Mouse (Mus musculus) gastrocnemius, postnatal 36 days (tissue): ENCODE data around the gene Adam12. TPM values are rescaled to one million over a fixed set of nuclear protein-coding genes. Genes with fewer than 3 reads are reported as not detected.

Experiments
- DNase-seq, 2 experiments: peaks; one replicate each; pipeline ENCODE4 v3.0.0; 2022
- intact Hi-C: fragments of 180-260 bp; cut with DNase I; formaldehyde crosslinking; loops from one replicate; pipeline ENCODE4 v1.15.1; 2025
- total RNA-seq, 2 experiments: library from RNA; stranded (reverse); gene quantifications; 2 replicates each; pipeline ENCODE4 v1.2.3; 2021

Gene Adam12
- total RNA-seq, 2 experiments from 2014 or later = 0.82 to 1.8 TPM

GRCm38 (mm10) chr7:134227101-134227500 is 4.8 kb downstream of the Adam12 start:
- intact Hi-C loops = no loop called here

GRCm38 (mm10) chr7:134226231-134226630 is 5.7 kb downstream of the Adam12 start:
- DNase-seq = no peak
- intact Hi-C loops = no loop called here

More at GRCm38 (mm10) chr7:134227101-134227500, 4.8 kb downstream of the Adam12 start:
- DNase-seq = no peak

GRCm38 (mm10) chr7:134224741-134225612 is 7.0 kb downstream of the Adam12 start:
- intact Hi-C loops = loop anchor here (1.0 to 5.0 kb wide), 2 partner anchors 268 to 369 kb away; no protein-coding TSS in a partner anchor
- DNase-seq = peak; percentile 42 to 54

DNA sequence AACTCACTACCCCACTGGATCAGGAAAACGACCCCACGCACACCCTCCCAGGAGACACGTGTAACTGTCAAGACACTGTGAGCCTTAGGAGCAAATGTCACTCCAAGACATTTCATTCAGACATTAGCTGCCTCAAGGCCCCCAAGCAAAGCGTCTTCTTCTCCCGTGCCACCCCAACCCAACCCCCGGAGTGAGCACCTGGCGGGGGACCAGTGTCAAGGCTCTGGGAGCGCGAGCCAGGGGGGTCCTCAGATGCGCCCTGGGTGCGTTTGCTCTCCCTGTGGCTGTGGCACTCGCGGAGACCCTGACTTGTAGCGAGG is 7.6 kb downstream of the Adam12 start:
- intact Hi-C loops = loop anchor here (1.0 to 5.0 kb wide), 2 partner anchors 267 to 368 kb away; no protein-coding TSS in a partner anchor

DNA sequence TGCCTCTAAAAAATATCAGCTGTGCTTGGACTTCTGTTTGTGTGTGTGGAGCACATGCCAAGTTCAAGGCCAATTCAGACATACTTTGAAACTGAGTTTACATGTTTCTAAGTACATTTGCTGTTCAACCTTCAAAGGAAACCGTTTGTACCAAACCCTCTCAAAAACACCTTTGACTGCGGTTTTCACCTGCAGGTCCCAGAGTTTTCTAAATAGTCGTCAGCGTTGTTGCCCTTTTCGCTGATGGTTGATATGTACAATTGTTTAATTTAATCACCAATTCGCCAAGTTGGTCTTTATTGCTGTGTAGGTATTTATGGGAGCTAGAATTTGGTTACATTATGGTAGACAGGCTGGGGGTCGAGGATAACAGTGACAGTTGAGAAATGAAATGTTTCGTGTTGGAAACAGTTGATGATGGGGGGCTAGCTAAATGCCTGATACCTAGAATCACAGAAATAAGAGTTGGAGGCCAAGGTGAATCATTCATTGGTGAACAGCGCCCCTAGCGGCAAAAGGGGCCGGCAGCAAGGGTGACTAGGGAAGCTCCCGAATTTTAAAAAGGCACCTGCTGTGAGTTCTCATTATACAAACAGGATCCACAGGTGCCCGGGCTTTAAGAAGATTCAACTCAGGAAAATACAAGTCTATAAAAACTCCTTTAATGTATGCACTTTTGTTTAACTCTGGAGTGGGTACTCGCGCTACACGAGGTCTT is 8.3 kb downstream of the Adam12 start:
- peak; percentile 66 to 75 for DNase-seq
- intact Hi-C loops = loop anchor here (1.0 to 5.0 kb wide), 2 partner anchors 266 to 367 kb away; no protein-coding TSS in a partner anchor

More for the DNA sequence above, 7.6 kb downstream of the Adam12 start:
- no peak for DNase-seq

- DNase-seq = peak; percentile 47 to 50
- intact Hi-C loops = no loop called here
Observed at GRCm38 (mm10) chr7:134207956-134208355, 24.0 kb downstream of the Adam12 start.

- intact Hi-C loops = no loop called here
- DNase-seq = no peak
Observed at GRCm38 (mm10) chr7:134193089-134193488, 38.9 kb downstream of the Adam12 start.

DNA sequence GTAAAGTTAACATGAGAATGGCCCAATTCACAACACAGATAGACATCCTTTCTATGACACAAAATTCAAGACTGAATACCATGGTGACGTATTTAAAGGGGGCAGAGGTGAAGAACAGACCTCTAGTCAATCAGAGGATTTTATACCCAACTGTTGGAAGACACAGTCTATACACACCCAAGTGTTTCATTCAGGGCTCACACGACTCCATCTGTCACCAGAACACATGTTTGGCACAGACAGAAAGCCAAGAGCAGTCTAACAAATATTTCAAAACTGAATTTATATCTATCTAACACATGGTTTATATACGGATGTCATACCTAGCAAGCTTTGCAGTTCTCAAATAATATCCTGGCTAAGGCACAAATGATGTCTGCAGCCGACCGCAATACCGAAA is 41.8 kb downstream of the Adam12 start:
- intact Hi-C loops = no loop called here
- DNase-seq = no peak

DNA sequence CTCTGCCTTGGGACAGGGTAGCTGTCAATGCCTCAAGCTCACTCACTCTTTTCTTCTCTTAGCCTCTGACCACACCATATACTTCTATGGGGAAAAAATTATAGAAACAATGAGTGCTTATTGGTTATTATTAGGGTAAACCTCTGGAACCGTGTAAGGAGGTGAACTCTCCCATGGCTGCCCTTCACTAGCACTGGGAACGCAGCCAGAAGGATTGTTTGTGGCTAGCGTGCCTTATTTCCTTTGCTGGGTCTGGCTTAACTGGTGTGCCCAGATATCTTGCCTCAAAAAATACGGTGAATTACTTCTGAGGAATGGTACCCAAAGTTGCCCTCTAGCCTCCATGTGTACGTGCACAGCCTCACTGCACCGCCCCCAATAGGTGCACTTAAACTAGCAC is 43.4 kb downstream of the Adam12 start:
- intact Hi-C loops = no loop called here
- DNase-seq = no peak

DNA sequence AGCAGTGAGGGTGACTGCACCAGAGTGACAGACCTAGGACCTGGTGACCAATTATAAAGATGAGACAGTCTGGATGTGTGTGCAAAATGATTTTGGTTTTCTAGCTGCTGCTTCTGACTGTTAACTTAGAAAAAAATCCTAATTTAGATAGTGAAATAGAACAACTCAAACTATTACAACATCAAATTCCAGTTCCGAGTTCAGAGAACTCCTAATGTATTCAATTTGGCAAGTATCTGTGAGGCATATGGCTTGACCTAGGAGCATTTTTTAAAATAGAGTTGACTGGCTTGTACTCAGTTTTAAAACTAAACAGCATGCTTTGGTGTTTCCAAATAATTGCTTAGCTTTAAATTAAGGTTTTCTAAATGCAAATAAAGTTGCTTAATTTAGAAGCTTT is 44.0 kb downstream of the Adam12 start:
- DNase-seq = no peak
- intact Hi-C loops = no loop called here

DNA sequence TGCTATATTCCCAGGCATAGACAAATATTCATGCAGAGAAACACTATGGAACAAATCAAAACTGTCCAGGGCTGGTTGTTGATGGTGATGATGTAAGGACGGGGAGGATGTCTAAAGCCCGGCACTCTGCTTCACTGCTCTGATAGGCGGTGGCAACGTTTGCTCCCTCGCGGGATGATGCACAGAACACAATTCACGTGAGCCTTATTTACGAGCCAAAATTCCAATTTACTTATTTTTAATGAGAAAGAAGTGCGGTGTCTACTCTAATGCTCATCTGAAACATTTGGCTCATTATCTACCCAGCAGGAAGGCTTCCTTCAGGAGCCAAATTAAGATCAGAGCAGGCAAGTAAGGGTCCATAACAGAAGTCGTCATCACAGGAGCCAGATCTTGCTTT is 45.4 kb downstream of the Adam12 start:
- DNase-seq = no peak
- intact Hi-C loops = no loop called here

DNA sequence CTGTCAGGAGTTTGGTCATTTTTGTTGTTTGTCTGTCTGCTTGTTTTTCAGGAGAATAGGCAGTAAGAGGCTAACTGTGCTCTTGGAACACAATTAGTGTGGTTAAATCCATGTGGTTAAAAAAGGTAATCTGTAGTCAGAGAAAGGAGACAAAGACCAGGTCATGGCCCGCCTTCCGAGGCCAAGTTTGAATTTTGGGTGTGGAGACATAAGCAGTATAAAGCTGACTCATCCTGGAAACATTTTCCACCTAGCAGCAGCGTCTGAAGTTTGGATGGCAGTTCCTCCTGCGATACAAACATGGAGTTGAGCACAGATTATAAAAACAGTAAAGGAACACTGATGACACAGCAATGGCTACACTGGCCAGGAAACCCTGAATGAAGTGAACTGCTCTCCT is 46.2 kb downstream of the Adam12 start:
- DNase-seq = no peak
- intact Hi-C loops = no loop called here

- intact Hi-C loops = no loop called here
- DNase-seq = no peak
Observed at GRCm38 (mm10) chr7:134181717-134182116, 50.2 kb downstream of the Adam12 start.

DNA sequence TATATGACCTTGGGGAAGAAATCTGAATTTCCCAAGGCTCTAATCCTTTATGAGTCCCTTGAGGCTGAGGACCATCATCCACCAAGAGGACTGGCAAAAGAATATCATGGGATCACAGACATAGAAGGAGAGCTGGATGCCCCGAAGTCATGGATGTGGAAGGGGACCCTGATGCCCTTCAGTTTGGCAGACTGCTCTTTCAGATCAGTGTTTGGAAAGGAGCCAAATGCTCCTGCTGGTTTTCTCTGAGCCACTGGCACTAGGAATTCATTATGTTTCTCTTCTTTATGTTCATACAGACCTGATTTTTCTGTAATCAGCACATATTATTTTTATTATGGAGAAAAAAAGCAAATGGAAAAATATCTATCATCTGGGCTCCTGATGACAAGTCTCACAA is 50.9 kb downstream of the Adam12 start:
- intact Hi-C loops = no loop called here
- no peak for DNase-seq

GRCm38 (mm10) chr7:134177051-134177450 is 54.9 kb downstream of the Adam12 start:
- DNase-seq = no peak
- intact Hi-C loops = no loop called here

DNA sequence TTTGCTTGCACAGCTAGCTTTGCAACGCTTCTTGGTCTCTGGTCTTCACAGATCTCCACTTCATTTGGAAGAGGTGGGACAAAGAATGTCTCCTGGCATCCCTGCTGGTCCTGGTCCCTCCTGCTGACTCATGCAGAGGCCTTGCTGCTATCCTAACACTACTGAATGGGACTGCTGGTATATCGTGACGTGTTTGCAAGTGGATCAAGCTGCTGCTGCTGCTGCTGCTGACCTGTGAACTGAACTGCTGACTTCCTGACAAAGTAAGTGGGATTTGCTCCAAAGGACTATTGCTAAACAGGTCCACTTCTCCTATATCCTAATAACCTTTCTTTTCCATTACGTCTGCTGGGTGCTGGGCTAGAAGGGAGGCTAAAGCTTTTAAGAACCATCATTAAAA is 56.7 kb downstream of the Adam12 start:
- DNase-seq = no peak

GRCm38 (mm10) chr7:134173442-134174090 is 58.4 kb downstream of the Adam12 start:
- intact Hi-C loops = no loop called here
- no peak for DNase-seq

More for the DNA sequence above, 56.7 kb downstream of the Adam12 start:
- intact Hi-C loops = no loop called here

- intact Hi-C loops = no loop called here
- DNase-seq = no peak
Observed at GRCm38 (mm10) chr7:134170180-134170910, 61.6 kb downstream of the Adam12 start.

- intact Hi-C loops = no loop called here
- no peak for DNase-seq
Observed at GRCm38 (mm10) chr7:134169780-134170179, 62.2 kb downstream of the Adam12 start.

GRCm38 (mm10) chr7:134167586-134167985 is 64.4 kb downstream of the Adam12 start:
- intact Hi-C loops = no loop called here
- no peak for DNase-seq
